ENCODE assay signal across 30 mouse cellular contexts in genomic region chr14:36114481-36114880, GRCm38 (mm10). TPM values are rescaled to one million over a fixed set of nuclear protein-coding genes. Genes with fewer than 3 reads are reported as not detected.
"Had no signal": no experiment of that assay in that cellular context is flagged by ENCODE, and none has a peak within 500 bp of the region (broad histone marks: within the 10 kb centered on the region; RNA-seq: fewer than 3 reads in every experiment).

No protein-coding gene starts in this region.

- H3K4me3 ChIP-seq: limb, embryonic 12.5 days; limb, embryonic 15.5 days; midbrain, embryonic 12.5 days; midbrain, embryonic 15.5 days; neural tube, embryonic 12.5 days; neural tube, embryonic 15.5 days; stomach, embryonic 15.5 days had no signal

- H3K27me3 ChIP-seq: limb, embryonic 12.5 days; limb, embryonic 15.5 days; midbrain, embryonic 12.5 days; midbrain, embryonic 15.5 days; neural tube, embryonic 12.5 days; neural tube, embryonic 15.5 days; stomach, embryonic 15.5 days had no signal

- H3K9me3 ChIP-seq: limb, embryonic 12.5 days; limb, embryonic 15.5 days; midbrain, embryonic 12.5 days; midbrain, embryonic 15.5 days; neural tube, embryonic 12.5 days; neural tube, embryonic 15.5 days; stomach, embryonic 15.5 days had no signal

- H3K4me1 ChIP-seq: limb, embryonic 12.5 days; limb, embryonic 15.5 days; midbrain, embryonic 12.5 days; midbrain, embryonic 15.5 days; neural tube, embryonic 12.5 days; neural tube, embryonic 15.5 days; stomach, embryonic 15.5 days had no signal

- H3K36me3 ChIP-seq: limb, embryonic 12.5 days; limb, embryonic 15.5 days; midbrain, embryonic 12.5 days; midbrain, embryonic 15.5 days; neural tube, embryonic 12.5 days; neural tube, embryonic 15.5 days; stomach, embryonic 15.5 days had no signal

- H3K27ac ChIP-seq: limb, embryonic 12.5 days; limb, embryonic 15.5 days; liver, embryonic 14.5 days; macrophage; midbrain, embryonic 12.5 days; midbrain, embryonic 15.5 days; neural tube, embryonic 12.5 days; neural tube, embryonic 15.5 days; stomach, embryonic 15.5 days had no signal

- H3K4me2 ChIP-seq: limb, embryonic 12.5 days; limb, embryonic 15.5 days; liver, embryonic 11.5 days; lung, embryonic 14.5 days; midbrain, embryonic 12.5 days; midbrain, embryonic 15.5 days; neural tube, embryonic 12.5 days; neural tube, embryonic 15.5 days; stomach, embryonic 15.5 days had no signal

- H3K9ac ChIP-seq: limb, embryonic 12.5 days; limb, embryonic 15.5 days; liver, embryonic 14.5 days; liver, postnatal 0 days; lung, embryonic 14.5 days; midbrain, embryonic 12.5 days; midbrain, embryonic 15.5 days; neural tube, embryonic 12.5 days; neural tube, embryonic 15.5 days; stomach, embryonic 15.5 days had no signal

- DNase-seq: kidney, adult 18-20 months; kidney, adult 9 months; kidney, postnatal 14 days; kidney, postnatal 4 days; layer of hippocampus, postnatal 36 days; liver, postnatal 0 days; lung, embryonic 14.5 days; right cerebral cortex, adult 18-20 months; right cerebral cortex, postnatal 14 days; right cerebral cortex, postnatal 4 days; thymus, adult 18-20 months; thymus, postnatal 14 days; thymus, postnatal 4 days had no signal

- ATAC-seq: liver, postnatal 0 days; lung, postnatal 0 days; midbrain, embryonic 15.5 days had no signal

RNA-seq across cellular contexts. Expression of gene 4930474N05Rik, which starts 19.8 kb away (rescaled TPM):
- total RNA-seq: layer of hippocampus, adult 18-20 months; layer of hippocampus, postnatal 10 days; layer of hippocampus, postnatal 36 days; left cerebral cortex, adult 8-10 months; left cerebral cortex, postnatal 25 days; megakaryocyte, adult 5-6 weeks had no signal
- polyA plus RNA-seq: kidney, embryonic 16.5 days; limb, embryonic 12.5 days; limb, embryonic 15.5 days; liver, embryonic 11.5 days; liver, embryonic 14.5 days; liver, postnatal 0 days; lung, embryonic 14.5 days; lung, postnatal 0 days; macrophage; midbrain, embryonic 12.5 days; midbrain, embryonic 15.5 days; neural tube, embryonic 12.5 days; neural tube, embryonic 15.5 days; stomach, embryonic 15.5 days had no signal
